Mouse (Mus musculus): ENCODE measurements around the gene St6gal2. TPM values are rescaled to one million over a fixed set of nuclear protein-coding genes. Genes with fewer than 3 reads are reported as not detected.

The St6gal2 gene
- total RNA-seq, 2 experiments from 2014 or later: not detected

DNA sequence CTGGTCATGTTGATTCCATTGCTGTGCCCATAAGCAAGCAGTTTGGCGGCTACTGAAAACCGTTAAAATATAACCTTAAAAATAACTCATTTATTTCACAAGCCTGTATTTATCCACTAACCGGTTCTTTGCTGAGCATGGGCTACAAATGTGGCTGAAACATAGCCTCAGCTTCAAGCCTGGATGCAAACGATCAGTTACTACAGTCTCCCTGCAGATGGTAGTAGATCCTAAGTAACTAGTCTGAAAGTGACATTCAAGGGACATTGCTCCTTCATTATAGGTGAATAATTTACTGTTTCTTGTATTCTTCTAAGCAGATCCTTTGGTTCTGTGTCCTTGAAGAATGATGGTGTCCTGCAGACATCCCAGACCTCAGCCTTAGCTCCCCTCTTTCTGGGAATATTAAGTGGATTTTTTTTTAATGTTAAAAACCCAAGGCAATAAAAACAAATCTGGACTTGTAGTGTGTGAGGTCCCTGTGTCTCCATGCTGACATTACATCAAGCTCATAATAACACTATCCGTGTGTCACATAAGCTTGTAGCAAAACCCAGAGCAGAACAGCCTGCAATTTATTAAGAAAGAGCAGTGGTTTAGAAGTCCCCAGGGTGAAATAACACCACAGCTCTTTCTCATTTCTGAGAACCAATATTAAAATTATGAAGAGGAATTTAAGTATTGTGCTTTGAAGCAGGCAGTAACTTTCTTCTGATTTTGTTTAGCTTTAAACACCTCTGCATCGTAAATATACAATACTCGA, 39.1 kb downstream of the St6gal2 start:
- intact Hi-C loops (cut with DNase I): no loop called here

DNA sequence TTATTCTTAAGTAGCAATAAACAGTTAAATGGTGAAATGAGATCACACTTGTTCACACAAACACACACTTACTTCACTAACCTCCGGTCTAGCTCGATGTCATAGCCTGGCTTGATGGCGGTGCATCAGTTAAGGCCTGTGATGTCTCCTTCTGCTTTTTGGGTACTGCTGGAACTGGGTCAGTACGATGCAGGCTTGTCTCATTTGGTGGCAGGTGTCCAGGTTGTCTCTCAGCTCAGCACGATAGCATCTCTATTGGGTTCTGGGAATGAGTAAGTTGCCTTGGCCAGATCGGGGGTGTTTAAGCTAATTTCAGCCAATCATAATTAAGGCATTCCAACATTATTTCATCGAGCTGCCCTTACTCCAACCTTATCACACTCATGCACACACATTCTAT, 86.7 kb downstream of the St6gal2 start:
- intact Hi-C loops (cut with DNase I): no loop called here
- TF ChIP-seq CTCF (IDR thresholded peaks at IDR 0.05): no peak
- DNase-seq: no peak

More for the DNA sequence above, 39.1 kb downstream of the St6gal2 start:
- no peak for DNase-seq
- Histone ChIP-seq H3K27ac (no peak overlapping the region), H3K4me3 (no peak overlapping the region)
- TF ChIP-seq CTCF (IDR thresholded peaks at IDR 0.05): no peak

DNA sequence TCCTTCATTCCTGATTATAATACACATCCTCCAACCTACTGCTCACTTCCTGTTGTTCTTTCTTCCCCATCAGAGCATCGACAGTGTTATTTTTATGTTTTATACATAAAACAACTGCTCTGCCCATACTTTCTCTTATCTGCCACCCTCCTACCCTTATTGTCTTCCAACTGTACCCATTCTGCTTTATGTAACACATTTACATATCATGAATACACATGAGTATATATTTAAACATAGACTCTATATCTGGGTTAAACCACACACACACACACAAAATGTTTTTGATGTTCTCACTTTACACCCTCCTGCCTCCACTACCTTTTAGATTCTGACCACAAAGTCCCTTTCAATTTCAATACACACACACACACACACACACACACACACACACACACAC, 103.3 kb downstream of the St6gal2 start:
- intact Hi-C loops (cut with DNase I): no loop called here
- no peak for TF ChIP-seq CTCF (IDR thresholded peaks at IDR 0.05)
- no peak for DNase-seq

More for the DNA sequence above, 86.7 kb downstream of the St6gal2 start:
- no peak overlapping the region for H3K27ac ChIP-seq
- no peak overlapping the region for H3K4me3 ChIP-seq

DNA sequence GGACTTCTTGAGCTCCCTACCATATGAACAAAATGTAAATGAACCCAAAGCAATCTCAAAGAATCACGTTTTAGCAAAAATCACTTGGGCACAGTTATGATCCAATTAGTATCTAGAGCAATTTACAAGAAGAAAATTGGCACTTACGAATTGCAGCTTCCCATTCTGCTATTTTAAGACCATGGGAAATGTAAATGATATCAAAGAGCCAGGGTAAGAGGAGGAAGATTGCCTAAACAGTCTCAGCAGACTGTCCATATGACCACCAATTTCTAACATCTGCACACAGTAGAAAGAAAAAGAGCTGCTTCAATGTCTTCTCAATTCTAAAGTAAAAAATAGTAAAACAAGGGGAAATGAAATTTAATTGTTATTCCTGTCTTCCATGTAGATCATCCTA, 116.6 kb downstream of the St6gal2 start:
- intact Hi-C loops (cut with DNase I): no loop called here
- no peak for DNase-seq
- Histone ChIP-seq H3K4me3 (no peak overlapping the region), H3K27ac (no peak overlapping the region)
- no peak for TF ChIP-seq CTCF (IDR thresholded peaks at IDR 0.05)

More for the DNA sequence above, 103.3 kb downstream of the St6gal2 start:
- Histone ChIP-seq H3K27ac (no peak overlapping the region), H3K4me3 (no peak overlapping the region)

Other genes with a start within 250 kb of the St6gal2 start
- gene Vmn2r118, start 179.8 kb downstream of the St6gal2 start, total RNA-seq (2021): not detected